In the genomic region with DNA sequence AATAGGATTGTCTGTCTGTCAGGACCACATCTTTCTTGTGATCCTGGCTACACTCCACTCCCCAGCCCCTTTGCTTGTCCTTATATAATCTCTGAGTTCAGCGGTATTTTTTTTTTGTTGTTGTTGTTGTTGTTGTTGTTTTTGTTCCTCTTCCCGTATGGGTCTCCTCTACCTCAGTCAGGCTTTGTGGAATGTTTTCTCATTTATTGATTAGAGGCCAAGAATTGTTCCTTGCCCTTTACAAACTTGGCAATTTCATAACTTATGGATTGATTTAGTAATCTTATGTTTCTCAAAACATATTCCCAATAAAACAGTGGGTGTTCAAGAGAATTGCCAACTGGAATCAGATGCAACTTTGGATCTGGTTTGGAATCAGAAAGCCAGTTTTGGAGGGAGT, we compare ENCODE assay signal across 32 mouse cellular contexts. TPM values are rescaled to one million over a fixed set of nuclear protein-coding genes. Genes with fewer than 3 reads are reported as not detected.
"Had no signal": no experiment of that assay in that cellular context is flagged by ENCODE, and none has a peak within 500 bp of the region (broad histone marks: within the 10 kb centered on the region; RNA-seq: fewer than 3 reads in every experiment).

A gene (minus strand): TSS at position 101 of the 400 bp plus-strand sequence.

RNA-seq across cellular contexts. Expression of the gene that starts here (rescaled TPM):
- total RNA-seq: left cerebral cortex, adult 2 months; left cerebral cortex, adult 8-10 months; left cerebral cortex, postnatal 10 days; left cerebral cortex, postnatal 14 days; left cerebral cortex, postnatal 25 days; left cerebral cortex, postnatal 36 days; left cerebral cortex, postnatal 4 days; megakaryocyte progenitor cell, adult 5-6 weeks; megakaryocyte, adult 5-6 weeks; megakaryocyte-erythroid progenitor cell, adult 5-6 weeks; midbrain, postnatal 0 days; monocyte, adult 5-6 weeks had no signal
- polyA plus RNA-seq: liver, embryonic 11.5 days; liver, embryonic 12.5 days; liver, embryonic 13.5 days; liver, embryonic 14.5 days; liver, embryonic 15.5 days; liver, embryonic 16.5 days; liver, postnatal 0 days; lung, adult 2 months; lung, embryonic 14.5 days; lung, embryonic 15.5 days; lung, embryonic 16.5 days; lung, postnatal 0 days; macrophage; midbrain, embryonic 10.5 days; midbrain, embryonic 12.5 days; midbrain, embryonic 13.5 days; midbrain, embryonic 14.5 days; midbrain, embryonic 15.5 days; midbrain, embryonic 16.5 days; midbrain, postnatal 0 days; myocyte had no signal
